Comparison of ENCODE assay signal across 8 mouse cellular contexts in the genomic region with DNA sequence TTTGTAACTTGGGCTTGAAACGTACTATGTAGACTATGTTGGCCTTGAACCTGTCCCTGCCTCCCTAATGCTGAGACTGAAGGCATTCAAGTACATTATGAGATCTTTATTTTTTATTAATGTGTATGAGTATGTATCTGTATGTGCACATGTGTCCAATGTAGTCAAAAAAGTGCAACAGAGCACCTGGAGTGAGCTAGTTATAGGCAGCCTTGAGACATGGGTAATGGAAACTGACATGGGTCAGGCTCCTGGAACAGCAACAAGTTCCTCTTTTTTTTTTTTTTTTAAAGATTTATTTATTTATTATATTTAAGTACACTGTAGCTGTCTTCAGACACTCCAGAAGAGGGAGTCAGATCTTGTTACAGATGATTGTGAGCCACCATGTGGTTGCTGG. TPM values are rescaled to one million over a fixed set of nuclear protein-coding genes. Genes with fewer than 3 reads are reported as not detected.
DNase-seq lines count a peak whose midpoint lies in the region; ATAC-seq and TF ChIP-seq lines count a peak whose summit lies in the region.
"Not testable (repeated sequence)": the region's sequence is repeated elsewhere in the genome, so short reads cannot be mapped to it uniquely, and the experiment has no call there.
"Had no signal": no experiment of that assay in that cellular context is flagged by ENCODE, and none has a peak within 500 bp of the region (broad histone marks: within the 10 kb centered on the region; RNA-seq: fewer than 3 reads in every experiment).

No protein-coding gene starts in this region.

- not testable (repeated sequence) for TF ChIP-seq RAD21 in CH12.LX (IDR thresholded peaks at IDR 0.05; ENCODE audit: low read depth, low read length); MEL (IDR thresholded peaks at IDR 0.05; ENCODE audit: low read depth, low read length)

- H3K27ac ChIP-seq in CH12.LX (ENCODE audit: insufficient read depth, low read depth); MEL (ENCODE audit: control insufficient read depth, low read depth, low read length): not testable (repeated sequence)

- peaks cover 59 to 89% of the 10 kb centered on the region in 2 experiments for H3K36me3 ChIP-seq in CH12.LX (replicated peaks in 1 of 2; ENCODE audit: control insufficient read depth in 1 of 2, insufficient read depth in 1 of 2, low read length in 1 of 2)
- H3K36me3 ChIP-seq in MEL (ENCODE audit: control insufficient read depth in 1 of 2, insufficient read depth in 2 of 2, low read length in 2 of 2), result peaks cover 0 to 68% of the 10 kb centered on the region in 2 experiments; a peak in 3 of 4 replicates
- H3K36me3 ChIP-seq in splenic B cell, adult 2 months (ENCODE audit: control insufficient read depth, insufficient read depth, low read length, poor library complexity, severe bottlenecking), result peaks cover 21% of the 10 kb centered on the region

- TF ChIP-seq POLR2A in CH12.LX (IDR thresholded peaks at IDR 0.05; ENCODE audit: low read depth, low read length); MEL (IDR thresholded peaks at IDR 0.05; ENCODE audit: control insufficient read depth in 1 of 2, insufficient read depth in 1 of 2, low read depth in 1 of 2, low read length in 2 of 2, poor library complexity in 1 of 2): not testable (repeated sequence)

- not testable (repeated sequence) for H3K9me3 ChIP-seq in CH12.LX (replicated peaks; ENCODE audit: low read length); MEL (replicated peaks; ENCODE audit: insufficient read depth, low read length)

- H3K9ac ChIP-seq in CH12.LX (ENCODE audit: insufficient read depth, low read depth); MEL (ENCODE audit: control insufficient read depth, low read depth, low read length, poor library complexity, severe bottlenecking): not testable (repeated sequence)

- H3K4me1 ChIP-seq in CH12.LX (ENCODE audit: control insufficient read depth in 1 of 2, insufficient read depth in 2 of 2); MEL (ENCODE audit: control insufficient read depth in 1 of 2, insufficient read depth in 2 of 2, low read length in 2 of 2): not testable (repeated sequence)

- not testable (repeated sequence) for H3K79me2 ChIP-seq in CH12.LX (replicated peaks; ENCODE audit: control insufficient read depth, extremely low read depth, insufficient read depth, poor library complexity, severe bottlenecking); MEL (ENCODE audit: control insufficient read depth, insufficient read depth, low read length, poor library complexity)

- TF ChIP-seq CTCF in CH12.LX (conservative IDR thresholded peaks at IDR 0.05 in 1 of 2, IDR thresholded peaks at IDR 0.05 in 1 of 2; ENCODE audit: low read depth in 2 of 2, low read length in 2 of 2); MEL (IDR thresholded peaks at IDR 0.05 in 2 of 3, conservative IDR thresholded peaks at IDR 0.05 in 1 of 3; ENCODE audit: control insufficient read depth in 1 of 3, insufficient read depth in 1 of 3, low read depth in 2 of 3, low read length in 3 of 3, poor library complexity in 1 of 3, severe bottlenecking in 1 of 3): not testable (repeated sequence)

- DNase-seq in 416B (ENCODE audit: low read depth), result peak; percentile 65
- DNase-seq in A20 (ENCODE audit: low read depth, low spot score), result peak; percentile 57
- DNase-seq in CH12.LX (ENCODE audit: extremely low read depth), result peak; percentile 38
- DNase-seq in MEL (ENCODE audit: low read depth, low spot score), result peak; percentile 53
- peak; percentile 65 for DNase-seq in splenic B cell, adult 2 months (ENCODE audit: low read depth, low spot score)

- H3K4me2 ChIP-seq in CH12.LX (ENCODE audit: insufficient read depth, low read depth, poor library complexity, severe bottlenecking), result not testable (repeated sequence)

- peak; percentile 39; the same call in 1 of the 2 replicates for ATAC-seq in common myeloid progenitor, adult 5-6 weeks (replicated peaks; ENCODE audit: low read depth, poor library complexity, severe bottlenecking)

- not testable (repeated sequence) for H3K4me3 ChIP-seq in CH12.LX (replicated peaks in 1 of 3; ENCODE audit: low read depth in 2 of 3, low read length in 2 of 3, poor library complexity in 1 of 3); MEL (ENCODE audit: control insufficient read depth in 1 of 2, insufficient read depth in 1 of 2, low read depth in 2 of 2, low read length in 2 of 2)

- not testable (repeated sequence) for TF ChIP-seq EP300 in CH12.LX (IDR thresholded peaks at IDR 0.05; ENCODE audit: low read length); MEL (IDR thresholded peaks at IDR 0.05; ENCODE audit: low read depth in 1 of 2, low read length in 2 of 2)

- dilution Hi-C loops in CH12.LX (cut with MboI; ENCODE audit: extremely low pct_ligation_motif_present, extremely low pct_unique_long_range_greater_than_20kb, low sequenced_read_pairs), result not testable (repeated sequence)

- in situ Hi-C loops in CH12.LX (cut with MboI; ENCODE audit: low pct_ligation_motif_present, low pct_unique_long_range_greater_than_20kb, low sequenced_read_pairs), result not testable (repeated sequence)

- H3K27me3 ChIP-seq in CH12.LX (replicated peaks); MEL (ENCODE audit: control insufficient read depth in 1 of 2, insufficient read depth in 2 of 2, low read length in 2 of 2); splenic B cell, adult 2 months (ENCODE audit: control insufficient read depth, insufficient read depth, low read length, poor library complexity, severe bottlenecking): not testable (repeated sequence)

TF ChIP-seq in CH12.LX, 34 proteins besides CTCF, POLR2A, EP300 and RAD21:
- peak; percentile 54 for TF ChIP-seq ZNF384 (IDR thresholded peaks at IDR 0.05; ENCODE audit: low read depth, low read length)

TF ChIP-seq in MEL, 35 proteins besides CTCF, POLR2A, EP300 and RAD21:
- peak; percentile 65 for TF ChIP-seq ZNF384 (IDR thresholded peaks at IDR 0.05; ENCODE audit: low read depth, low read length)
TF ChIP-seq in MEL: peak in this region for 1; not testable (repeated sequence) for 34.

RNA-seq across cellular contexts. Expression of gene Ccar1, which starts 10.3 kb away (rescaled TPM):
- total RNA-seq in CH12.LX (2012; rRNA removed) (41.5 and 57.0 TPM in 2 replicates), CH12.LX (2014; rRNA removed) (43.1 and 48.4 TPM in 2 replicates), MEL (2012; rRNA removed) (41.5 and 46.4 TPM in 2 replicates)
- polyA plus RNA-seq in CH12.LX (2012; ENCODE audit: insufficient read length, low read depth) (125 and 134 TPM in 2 replicates), MEL (2012; ENCODE audit: insufficient read depth in 1 of 2, insufficient read length in 2 of 2, low read depth in 1 of 2, low replicate concordance in 2 of 2, missing spikeins in 1 of 2) (10 to 100 TPM; 65.4 to 66.8 TPM)
- 135 and 141 TPM in 2 replicates for total RNA-seq in common myeloid progenitor, adult 5-6 weeks (2017)

RNA-seq across cellular contexts. Expression of gene Stox1, which starts 55.8 kb away (rescaled TPM):
- 0.17 TPM in 2 replicates for total RNA-seq in CH12.LX (2012; rRNA removed)
- not detected in 2 replicates for total RNA-seq in CH12.LX (2014; rRNA removed)
- polyA plus RNA-seq in CH12.LX (2012; ENCODE audit: insufficient read length, low read depth), result not detected in 2 replicates
- not detected in 2 replicates for total RNA-seq in MEL (2012; rRNA removed)
- not detected for polyA plus RNA-seq in MEL (2012; ENCODE audit: insufficient read depth in 1 of 2, insufficient read length in 2 of 2, low read depth in 1 of 2, low replicate concordance in 2 of 2, missing spikeins in 1 of 2)
- total RNA-seq in common myeloid progenitor, adult 5-6 weeks (2017), result 0.39 and 0.73 TPM in 2 replicates
- polyA plus RNA-seq: C2C12, G1E had no signal
